In genomic region chr5:105060224-105060623, GRCm38 (mm10) we compare ENCODE assay signal across 27 mouse cellular contexts.
DNase-seq lines count a peak whose midpoint lies in the region; ATAC-seq lines count a peak whose summit lies in the region.
"Had no signal": no experiment of that assay in that cellular context is flagged by ENCODE, and none has a peak within 500 bp of the region (broad histone marks: within the 10 kb centered on the region; RNA-seq: fewer than 3 reads in every experiment).

No protein-coding gene starts in this region.

- H3K27ac ChIP-seq in heart, embryonic 16.5 days (ENCODE audit: low read length), result no peak overlapping the region
- H3K27ac ChIP-seq: embryonic facial prominence, embryonic 10.5 days; embryonic facial prominence, embryonic 13.5 days; forebrain, embryonic 12.5 days; forebrain, embryonic 15.5 days; gastrocnemius, adult 2 months; hindbrain, embryonic 14.5 days; hindbrain, postnatal 0 days had no signal

- no peaks in the 10 kb centered on the region for H3K27me3 ChIP-seq in heart, embryonic 16.5 days (ENCODE audit: control insufficient read depth, insufficient read depth, low read length)
- H3K27me3 ChIP-seq: embryonic facial prominence, embryonic 13.5 days; forebrain, embryonic 12.5 days; forebrain, embryonic 15.5 days had no signal

- H3K36me3 ChIP-seq in heart, embryonic 16.5 days (ENCODE audit: control insufficient read depth, insufficient read depth), result no peaks in the 10 kb centered on the region
- H3K36me3 ChIP-seq: embryonic facial prominence, embryonic 10.5 days; embryonic facial prominence, embryonic 13.5 days; forebrain, embryonic 12.5 days; forebrain, embryonic 15.5 days had no signal

- no peak for DNase-seq in heart, postnatal 14 days
- peak; percentile 70 for DNase-seq in thymus, postnatal 14 days
- peak; percentile 45 for DNase-seq in thymus, postnatal 4 days
- DNase-seq in frontal cortex, postnatal 25 days (ENCODE audit: low spot score in 2 of 2), result no peak
- no peak for DNase-seq in spleen, adult 18-20 months
- DNase-seq: adrenal gland, adult 8-10 months; adrenal gland, postnatal 25 days; cerebellum, adult 11-12 months; cerebellum, adult 8-10 months; cerebellum, postnatal 10 days; cerebellum, postnatal 36 days; embryo, embryonic 11 days; gastrocnemius, adult 2 months; gastrocnemius, postnatal 14 days; heart, adult 11 months; heart, postnatal 10 days; heart, postnatal 4 days had no signal

- no peak overlapping the region for H3K4me3 ChIP-seq in heart, embryonic 16.5 days (ENCODE audit: low read length)
- H3K4me3 ChIP-seq: embryonic facial prominence, embryonic 10.5 days; embryonic facial prominence, embryonic 13.5 days; erythroblast, embryonic 14.5 days; forebrain, embryonic 12.5 days; forebrain, embryonic 15.5 days; gastrocnemius, adult 2 months had no signal

- H3K9me3 ChIP-seq in heart, embryonic 16.5 days (replicated peaks; ENCODE audit: control insufficient read depth, low read length), result no peaks in the 10 kb centered on the region
- H3K9me3 ChIP-seq: embryonic facial prominence, embryonic 10.5 days; embryonic facial prominence, embryonic 13.5 days; forebrain, embryonic 12.5 days; forebrain, embryonic 15.5 days had no signal

- 80% methylated on average over 2 of the region's 2 CpGs for WGBS in heart, embryonic 16.5 days

- no peaks in the 10 kb centered on the region for H3K4me1 ChIP-seq in heart, embryonic 16.5 days (ENCODE audit: control insufficient read depth, insufficient read depth, low read length)
- H3K4me1 ChIP-seq: embryonic facial prominence, embryonic 10.5 days; embryonic facial prominence, embryonic 13.5 days; forebrain, embryonic 12.5 days; forebrain, embryonic 15.5 days had no signal

- peak; percentile 56 for ATAC-seq in heart, embryonic 16.5 days (replicated peaks; ENCODE audit: extremely low read depth, insufficient read depth, low FRiP score)
- ATAC-seq: activated CD4-positive, CD25-positive, alpha-beta regulatory T cell, adult 4 months; forebrain, embryonic 15.5 days; hindbrain, postnatal 0 days had no signal

- no peak overlapping the region for H3K4me2 ChIP-seq in heart, embryonic 16.5 days (ENCODE audit: low read depth, low read length)
- H3K4me2 ChIP-seq: embryonic facial prominence, embryonic 13.5 days; forebrain, embryonic 12.5 days; forebrain, embryonic 15.5 days; heart, embryonic 11.5 days; hindbrain, embryonic 14.5 days had no signal

- no peak overlapping the region for H3K9ac ChIP-seq in heart, embryonic 16.5 days (ENCODE audit: low read length)
- H3K9ac ChIP-seq: embryonic facial prominence, embryonic 13.5 days; forebrain, embryonic 12.5 days; forebrain, embryonic 15.5 days; hindbrain, embryonic 14.5 days had no signal

- intact Hi-C loops in heart, postnatal 14 days (cut with DNase I), result no loop called here

Comparison
In these comparisons a context has a peak if more than half of its experiments do, and no peak if none do; other contexts are left out.
1. DNase-seq: peak in thymus, postnatal 14 days (single experiment) and thymus, postnatal 4 days (single experiment); none in heart, postnatal 14 days (0 of 2), frontal cortex, postnatal 25 days (0 of 2) and spleen, adult 18-20 months (0 of 2).